Mouse (Mus musculus) monocyte, adult 2 months (primary cell): ENCODE measurements around the gene Edil3.

Source experiments
- DNase-seq, 2 experiments: peaks; one replicate each; pipeline ENCODE4 v3.0.0; 2022; ENCODE audit warnings: low spot score in 2 of 2, low read depth in 1 of 2

The Edil3 gene

DNA sequence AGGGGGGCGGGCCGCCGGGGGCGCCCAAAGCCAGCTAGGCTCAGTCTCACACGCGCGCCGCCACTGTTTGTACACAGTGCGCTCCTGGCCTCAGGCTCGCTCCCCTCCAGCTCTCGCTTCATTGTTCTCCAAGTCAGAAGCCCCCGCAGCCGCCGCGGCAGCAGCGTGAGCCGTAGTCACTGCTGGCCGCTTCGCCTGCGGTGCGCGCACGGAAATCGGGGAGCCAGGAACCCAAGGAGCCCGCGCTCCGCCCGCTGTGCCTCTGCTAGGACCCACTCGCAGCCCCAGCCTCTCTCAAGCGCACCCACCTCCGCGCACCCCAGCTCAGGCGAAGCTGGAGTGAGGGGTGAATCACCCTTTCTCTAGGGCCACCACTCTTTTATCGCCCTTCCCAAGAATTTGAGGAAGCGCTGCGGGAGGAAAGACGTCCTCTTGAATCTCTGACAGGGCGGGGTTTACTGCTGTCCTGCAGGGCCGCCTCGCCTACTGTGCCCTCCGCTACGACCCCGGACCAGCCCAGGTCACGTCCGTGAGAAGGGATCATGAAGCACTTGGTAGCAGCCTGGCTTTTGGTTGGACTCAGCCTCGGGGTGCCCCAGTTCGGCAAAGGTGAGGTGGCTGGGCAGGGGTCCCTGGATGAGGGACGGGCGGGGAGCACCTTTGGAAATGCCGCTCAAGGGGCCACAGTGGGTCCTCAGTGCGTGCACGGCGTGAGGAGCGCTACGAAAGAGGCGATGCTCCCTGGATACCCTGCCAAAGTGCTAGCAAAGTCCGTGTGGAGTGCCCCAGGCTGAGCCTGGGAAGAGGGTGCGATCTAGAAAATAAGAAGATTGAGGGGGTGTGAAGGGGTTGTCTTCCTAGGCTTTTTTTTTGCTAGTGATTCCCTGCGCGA is at the start of gene Edil3:
TSS of gene Edil3 (plus strand) at position 33 of the 892 bp plus-strand sequence.
- no peak for DNase-seq

DNA sequence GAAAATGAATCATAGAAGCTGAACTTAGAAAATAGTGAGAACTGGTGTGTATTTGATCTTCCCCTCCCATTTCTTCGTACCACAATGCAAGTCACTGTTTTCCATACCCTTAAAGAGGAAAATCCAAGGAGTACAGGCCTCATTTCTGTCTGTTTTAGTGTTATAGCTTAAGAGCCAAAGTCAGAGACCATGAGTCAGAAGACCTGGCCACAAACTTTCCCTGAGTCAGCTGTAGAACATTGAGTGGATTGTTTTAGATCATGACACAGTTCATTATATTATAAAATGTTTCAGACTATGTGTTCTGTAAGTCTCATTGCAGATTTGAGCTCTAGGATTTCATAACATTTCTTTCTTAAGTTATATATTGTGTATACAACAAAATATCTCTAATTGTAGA is 22.1 kb upstream of the Edil3 start:
- no peak for DNase-seq

DNA sequence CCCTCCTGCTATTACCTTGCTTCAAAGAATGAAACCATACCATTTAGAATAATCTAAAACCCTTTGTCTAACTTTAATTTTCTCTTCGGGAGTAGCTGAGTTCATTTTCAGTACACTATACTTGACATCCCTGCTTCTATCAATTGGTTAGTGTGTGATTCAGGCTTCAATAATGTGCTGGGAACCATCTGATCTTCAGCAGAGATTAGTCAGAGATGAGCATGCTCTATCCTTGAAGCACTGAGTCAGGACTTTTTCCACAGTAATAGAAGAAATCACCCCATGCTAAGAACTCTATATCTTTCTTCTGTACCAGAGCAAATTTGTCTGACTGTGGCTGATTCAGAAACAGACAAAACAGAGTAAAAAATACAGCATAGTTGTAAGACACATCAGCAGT is 20.3 kb upstream of the Edil3 start:
- DNase-seq: no peak

DNA sequence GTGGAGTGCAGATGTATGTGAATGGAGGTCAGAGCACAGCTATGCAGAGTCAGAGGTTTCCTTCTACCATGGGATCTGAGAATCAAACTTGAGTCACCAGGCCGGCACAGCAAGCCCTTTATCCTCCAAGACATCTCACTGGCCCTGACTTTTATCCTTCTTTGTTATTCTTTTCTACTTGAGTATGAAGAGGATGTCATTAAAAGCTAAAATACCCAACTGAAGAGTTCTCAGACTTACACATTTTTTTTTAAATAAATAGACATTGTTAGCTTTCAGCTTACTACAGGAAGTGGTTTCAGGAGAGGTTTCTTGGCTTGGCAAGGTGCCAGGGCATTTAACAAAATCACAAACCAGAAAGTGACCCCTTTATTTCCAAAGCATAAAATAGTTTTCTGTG is 15.4 kb upstream of the Edil3 start:
- no peak for DNase-seq

DNA sequence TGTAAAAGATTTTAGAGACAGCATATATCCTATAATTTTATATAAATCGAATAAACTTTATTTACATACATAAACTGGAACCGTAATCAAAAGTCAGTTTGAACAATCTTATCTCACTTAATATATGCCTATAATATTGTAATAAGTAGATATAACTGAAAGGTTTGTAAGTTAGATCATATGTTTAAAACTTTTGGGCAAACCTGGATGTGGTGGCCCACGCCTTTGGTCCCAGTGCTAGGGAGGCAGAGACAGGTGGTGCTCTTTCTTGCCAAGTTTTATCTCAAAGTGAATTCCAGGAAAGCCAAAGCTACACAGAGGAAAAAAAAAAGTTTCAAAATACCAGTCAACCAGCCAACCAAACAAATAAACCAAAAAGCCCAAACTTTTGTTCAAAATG is 15.0 kb upstream of the Edil3 start:
- DNase-seq: no peak

DNA sequence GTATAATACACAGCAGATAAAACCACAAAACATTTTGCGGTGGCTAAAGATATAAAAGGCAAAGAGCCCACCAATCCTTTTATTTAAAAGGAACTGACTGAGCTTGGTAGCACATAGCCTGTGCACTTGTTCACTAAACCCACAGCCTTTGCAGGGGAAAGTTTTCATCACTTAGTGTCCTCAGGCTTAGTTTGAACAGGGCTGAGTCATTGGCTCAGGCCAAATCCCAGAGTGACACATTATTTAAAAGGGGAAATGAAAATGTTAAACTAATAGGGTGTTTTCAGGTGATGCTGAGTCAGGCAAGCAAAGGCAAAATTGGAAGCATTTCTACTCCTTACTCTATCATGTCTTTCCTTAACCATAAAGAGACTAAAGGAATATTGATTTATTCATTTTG is 11.2 kb upstream of the Edil3 start:
- no peak for DNase-seq

DNA sequence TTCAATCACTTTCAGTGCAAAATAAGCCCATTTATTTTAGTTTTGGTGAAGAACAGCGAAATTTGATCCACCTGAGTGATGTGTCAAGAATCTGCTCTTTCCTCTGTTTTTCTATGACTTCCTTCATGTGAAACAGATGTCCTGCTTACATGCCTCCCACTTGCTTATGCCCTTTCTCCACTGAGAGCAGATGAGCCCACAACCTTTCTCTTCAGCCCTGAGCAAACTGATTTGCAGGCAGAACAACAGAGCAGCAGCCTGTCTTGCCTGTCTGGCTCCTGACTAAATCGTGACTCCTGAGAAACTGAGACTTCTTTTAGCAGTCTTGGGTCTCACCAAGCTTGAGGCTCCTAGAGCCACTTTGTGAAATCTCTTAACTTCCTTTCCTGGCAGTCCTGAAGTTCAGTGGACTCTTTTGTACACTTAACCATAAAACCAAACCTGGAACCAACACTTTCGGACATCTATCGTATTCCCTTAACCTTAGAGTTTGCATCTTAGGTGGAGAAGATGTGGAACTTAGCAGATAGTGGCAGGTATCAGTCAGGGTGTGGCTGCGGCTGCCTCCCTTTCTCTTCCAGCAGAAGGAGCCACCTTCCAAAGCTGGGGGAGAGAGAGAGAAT is 475 bp upstream of the Edil3 start:
- no peak for DNase-seq

DNA sequence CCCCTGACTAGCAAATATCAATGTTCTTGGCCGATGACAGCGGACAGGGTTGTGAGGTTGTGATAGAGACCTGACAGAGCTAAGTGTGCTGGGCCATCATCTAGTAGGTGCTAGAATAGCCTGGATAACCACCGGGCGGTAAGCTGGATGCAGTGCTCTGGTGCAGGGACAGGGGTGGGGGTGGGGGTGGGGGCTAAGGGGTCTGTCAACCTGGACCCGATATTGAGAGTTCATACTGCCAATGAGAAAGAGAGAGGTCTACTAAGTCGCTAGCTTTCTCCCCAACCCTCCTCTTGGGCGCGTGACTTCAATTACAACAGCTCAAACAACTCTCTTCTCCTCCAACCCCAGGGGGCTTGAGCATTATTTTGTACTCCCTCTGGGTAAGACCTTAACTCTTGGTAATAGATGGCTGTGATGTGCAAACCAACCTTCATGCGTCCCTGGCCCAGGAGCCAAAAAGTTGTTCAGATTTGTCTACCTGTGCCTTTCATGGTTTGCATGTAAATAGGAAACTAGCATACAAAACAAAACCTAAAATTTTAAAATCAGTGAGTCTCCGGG is 1.1 kb downstream of the Edil3 start:
- no peak for DNase-seq

DNA sequence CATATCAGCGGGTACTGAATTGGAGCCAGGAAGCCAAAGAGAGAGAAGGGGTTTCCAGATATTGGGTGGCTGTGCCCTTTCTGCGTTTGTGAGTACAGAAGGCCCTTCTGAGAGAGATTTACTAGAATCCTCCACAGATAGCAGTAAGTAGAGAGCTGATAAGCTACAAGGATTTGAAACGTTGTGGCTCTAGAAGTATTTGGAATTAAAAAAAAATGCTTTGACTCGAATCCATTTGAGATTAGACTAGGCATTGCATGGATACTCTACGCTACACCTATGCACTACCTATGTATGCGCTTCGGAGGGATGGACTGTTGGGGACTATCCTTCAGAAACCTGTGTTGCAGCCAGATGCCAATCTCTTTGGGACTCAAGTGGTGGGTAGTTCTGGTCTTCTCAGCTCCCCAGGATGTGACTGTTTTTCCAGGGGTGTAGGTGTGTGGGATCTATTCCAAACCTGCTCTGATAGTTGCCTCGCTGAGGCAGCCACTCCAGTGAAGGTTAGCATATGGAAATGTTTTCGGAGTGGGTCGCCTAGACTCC is 1.8 kb downstream of the Edil3 start:
- DNase-seq: no peak

DNA sequence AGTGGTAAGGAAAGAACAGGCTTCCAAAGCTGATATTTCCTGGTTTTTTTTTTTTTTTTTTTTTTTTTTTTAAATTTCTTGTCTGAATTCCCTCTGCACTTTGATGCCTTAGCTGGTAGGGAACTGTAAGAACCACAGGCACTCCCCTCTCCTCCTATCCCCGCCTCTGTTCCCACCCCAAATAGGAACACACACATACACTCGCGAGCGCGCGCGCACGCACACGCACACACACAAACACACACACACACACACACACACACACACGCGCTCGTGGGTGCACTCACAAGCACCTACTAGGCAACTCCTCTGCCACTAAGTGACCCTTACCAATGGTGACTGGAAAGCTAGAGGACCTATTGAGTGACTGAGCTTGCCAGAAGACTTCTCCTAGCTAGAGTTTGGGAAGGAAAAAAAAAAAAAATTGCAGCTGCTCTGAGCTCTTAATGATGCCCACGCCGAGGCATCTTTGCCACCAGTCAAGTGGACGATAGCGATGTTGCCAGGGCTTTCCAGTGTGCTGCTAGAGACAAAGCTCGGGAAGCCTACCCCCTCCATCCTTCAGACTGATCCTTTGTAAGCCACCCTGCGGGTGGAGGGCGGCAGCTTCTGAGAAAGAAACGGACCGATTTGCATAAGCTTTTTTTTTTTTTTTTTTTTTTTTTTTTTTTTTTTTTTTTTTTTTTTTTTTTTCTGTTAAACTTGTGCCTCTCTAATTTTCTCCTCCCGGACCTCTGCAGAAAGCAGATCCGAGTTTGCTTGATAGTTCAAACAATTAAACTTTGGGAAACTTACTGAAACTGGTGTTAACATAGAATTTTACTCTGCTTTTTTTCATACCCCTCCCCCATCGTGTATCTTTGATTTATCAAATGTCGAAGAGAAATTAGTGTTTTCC is 2.5 kb downstream of the Edil3 start:
- DNase-seq: no peak

DNA sequence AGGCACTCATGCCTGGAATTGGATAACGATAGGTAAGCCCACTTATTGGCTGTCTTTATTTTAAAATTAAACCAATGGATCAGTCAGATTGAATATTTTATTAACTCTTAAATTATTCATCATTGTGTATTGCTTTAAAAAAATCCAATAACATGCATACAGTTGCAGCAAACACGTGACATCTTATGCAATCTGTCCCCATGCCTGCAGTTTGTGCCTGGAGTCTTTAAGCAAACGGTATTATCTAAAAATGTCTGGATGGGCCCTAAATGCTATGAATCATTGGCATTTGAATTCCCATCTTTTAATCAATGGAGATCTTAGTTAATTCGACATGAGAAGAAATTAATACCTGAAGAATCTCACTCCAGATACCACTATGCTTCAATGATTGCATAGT is 3.2 kb downstream of the Edil3 start:
- no peak for DNase-seq

DNA sequence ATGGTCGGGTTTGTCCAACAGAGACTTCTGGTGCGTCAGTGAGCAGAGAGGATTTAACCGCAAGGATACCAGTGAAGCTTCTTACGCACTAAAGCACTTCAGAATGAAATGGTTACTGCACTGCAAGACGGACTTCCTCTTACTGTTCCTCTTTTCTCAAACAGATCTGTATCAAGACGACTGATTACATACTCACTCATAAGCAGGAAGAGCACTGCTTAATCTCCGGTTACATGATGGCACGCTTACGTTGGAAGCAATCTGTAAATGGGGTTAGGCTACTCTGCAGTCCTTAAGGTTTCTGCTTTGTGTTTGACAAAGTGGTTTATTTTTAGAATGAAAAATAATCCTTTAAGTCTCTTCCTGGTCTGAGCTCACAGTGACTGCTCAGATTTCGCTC is 7.1 kb downstream of the Edil3 start:
- no peak for DNase-seq

DNA sequence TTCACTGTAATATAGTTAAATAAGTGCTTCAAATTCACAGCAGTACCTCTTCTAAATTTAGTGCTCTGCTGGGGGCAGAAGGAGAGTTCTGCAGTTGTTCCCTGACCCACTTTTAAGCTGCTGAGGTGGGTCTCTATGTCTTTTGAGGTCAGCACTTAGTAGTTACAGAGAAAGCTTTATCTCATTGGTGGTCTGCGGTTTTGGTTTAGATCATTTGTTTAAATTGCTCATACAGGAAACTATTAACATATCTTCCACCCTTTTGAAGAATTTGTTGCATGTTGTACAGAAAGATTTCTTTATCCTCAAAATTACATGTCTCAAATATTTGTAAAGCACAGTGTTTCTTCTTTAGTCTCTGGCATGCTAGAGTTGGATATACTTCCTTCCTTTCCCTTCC is 12.5 kb downstream of the Edil3 start:
- DNase-seq: no peak

DNA sequence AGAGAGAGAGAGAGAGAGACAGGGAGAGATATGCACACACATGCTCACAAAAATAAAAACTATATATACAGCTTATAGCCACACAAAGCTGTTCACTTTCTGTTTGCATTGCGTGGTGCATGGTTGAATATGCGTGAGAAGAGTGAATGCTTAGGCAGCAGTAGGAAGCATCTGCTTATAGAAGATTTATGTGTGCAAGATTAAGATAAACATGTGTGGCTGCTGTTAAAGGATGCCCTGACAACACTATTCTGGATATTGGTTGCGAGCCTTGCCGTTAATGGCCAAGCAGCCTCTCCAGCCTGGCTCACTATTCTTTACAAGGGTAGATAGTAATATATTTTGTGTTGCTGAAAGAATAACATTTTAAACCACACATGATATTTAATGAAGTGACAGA is 28.5 kb downstream of the Edil3 start:
- DNase-seq: no peak

DNA sequence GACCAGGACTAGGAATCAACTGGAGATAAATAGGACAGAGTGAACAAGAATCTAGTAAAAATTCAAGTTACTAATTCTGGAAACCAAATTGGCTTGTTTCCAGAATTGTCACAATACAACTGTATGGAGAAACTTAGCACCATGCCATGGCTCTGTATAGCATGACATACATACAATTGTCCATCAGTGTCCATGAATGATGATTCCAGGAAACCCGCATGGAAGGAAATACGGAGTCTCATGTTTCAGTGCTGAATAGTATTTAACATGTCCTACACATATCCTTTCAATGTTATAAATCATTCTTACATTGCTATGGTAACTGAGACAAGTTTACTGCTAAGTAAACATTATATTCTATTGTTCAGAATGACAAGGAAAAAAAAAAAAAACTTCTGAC is 58.7 kb downstream of the Edil3 start:
- no peak for DNase-seq

DNA sequence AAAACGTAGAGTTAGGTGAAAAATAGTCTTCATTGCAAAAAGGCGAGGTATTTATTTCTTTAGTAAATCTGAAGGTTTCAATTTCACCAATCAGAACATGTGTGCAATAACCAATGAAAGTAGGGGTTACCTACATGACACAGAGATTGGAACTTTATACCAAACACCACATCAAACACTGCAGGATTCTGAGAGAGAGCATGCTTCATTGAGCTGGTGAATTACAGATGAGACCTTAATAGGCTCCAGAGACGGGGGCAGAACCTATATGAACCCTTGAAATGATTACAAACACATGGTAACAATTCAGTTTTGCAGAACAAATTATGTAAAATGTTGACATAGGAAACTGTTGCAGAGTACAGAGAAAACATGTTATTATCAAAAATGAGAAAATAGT is 69.5 kb downstream of the Edil3 start:
- no peak for DNase-seq

DNA sequence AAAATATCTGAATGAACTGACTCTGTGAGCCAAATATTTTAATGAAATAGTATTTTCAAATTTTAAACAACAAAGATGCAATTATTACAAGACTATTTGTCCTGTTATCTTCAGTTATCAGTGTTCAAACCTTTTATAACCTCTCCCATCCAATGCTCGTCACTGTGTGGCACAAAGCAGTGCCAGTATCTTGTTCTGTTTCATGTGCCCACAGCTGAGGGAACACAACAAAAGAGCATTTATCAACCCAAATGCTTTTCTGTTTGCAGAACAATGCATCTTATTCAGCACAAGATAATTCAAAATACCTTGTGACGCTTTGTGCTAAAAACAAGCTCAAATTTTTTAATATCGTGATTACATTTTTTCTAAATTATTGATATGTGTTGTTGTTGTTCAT is 78.8 kb downstream of the Edil3 start:
- no peak for DNase-seq

DNA sequence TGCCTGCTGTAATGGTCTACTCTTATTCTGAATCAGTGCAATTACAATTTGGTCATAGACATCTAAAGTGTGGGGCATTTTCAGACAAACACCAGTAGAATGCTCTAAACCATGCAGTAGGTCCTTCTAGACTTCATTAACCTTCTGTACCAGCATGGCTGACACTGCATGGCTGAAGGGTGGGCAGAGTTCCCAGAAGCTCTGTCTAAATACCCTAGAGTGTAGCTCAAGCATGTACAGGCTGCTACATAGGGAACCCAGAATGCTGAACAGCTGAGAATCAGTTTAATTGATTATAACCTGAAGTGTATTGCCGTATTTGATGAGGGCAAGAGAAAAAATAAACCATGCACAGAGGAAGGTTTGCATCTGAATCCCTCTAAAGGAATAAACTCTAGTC is 86.1 kb downstream of the Edil3 start:
- DNase-seq: no peak

DNA sequence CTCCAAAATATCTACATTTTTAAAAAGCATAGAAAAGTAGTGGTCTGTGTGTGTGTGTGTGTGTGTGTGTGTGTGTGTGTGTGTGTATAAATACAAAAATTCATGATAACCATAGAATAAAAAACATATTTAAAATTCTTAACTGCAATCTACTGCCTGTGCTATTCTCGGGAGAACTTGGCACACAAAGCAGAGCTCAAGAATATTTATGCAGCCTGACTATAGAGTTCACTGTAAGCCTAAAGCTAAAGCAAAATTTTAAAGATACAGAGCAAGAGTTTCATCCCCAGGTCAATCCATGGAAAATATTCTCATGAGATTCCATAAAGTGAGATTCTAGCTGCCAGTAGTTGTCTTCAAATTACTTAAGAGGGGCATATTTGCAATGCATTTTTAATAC is 86.9 kb downstream of the Edil3 start:
- no peak for DNase-seq

DNA sequence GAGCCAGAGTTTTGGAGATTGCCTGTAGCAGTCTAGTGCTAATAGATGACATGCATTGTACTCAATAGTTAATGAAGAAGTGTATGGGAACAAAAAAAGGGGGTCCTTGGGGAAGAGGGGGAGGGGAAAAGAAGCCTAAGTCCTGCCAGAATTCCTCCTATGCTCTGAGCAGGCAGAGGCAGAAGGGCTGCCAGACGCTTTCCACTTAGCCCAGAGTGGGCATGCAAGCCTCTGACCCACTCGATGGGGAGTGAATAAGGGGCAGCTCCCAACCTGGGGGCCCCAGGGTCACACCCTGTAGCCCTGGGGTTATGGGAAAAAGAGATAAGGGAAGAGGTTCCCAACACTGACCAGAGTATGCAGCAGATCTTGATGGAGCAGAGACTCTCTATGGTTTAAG is 95.2 kb downstream of the Edil3 start:
- no peak for DNase-seq

DNA sequence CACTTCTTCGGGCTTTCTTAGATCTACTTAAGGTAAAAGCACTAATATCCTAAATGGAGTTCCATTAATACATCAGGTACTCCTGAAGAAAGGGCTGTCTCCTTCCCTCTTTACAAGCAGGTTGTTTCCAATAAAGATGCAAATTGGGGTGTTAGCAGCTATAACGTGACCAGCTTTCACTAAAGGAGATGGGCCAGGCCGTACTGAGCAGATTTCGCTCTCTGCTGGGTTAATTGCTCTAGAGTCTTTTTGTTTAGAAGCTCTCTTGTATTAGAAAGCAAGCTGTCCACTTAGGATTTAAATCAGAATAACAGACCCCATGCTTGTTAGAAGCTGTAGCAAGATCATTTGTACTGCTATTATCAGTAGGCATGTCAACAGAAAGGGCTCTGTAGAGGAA is 108.4 kb downstream of the Edil3 start:
- DNase-seq: no peak
